Comparison of ENCODE assay signal across 12 mouse cellular contexts in the genomic region with DNA sequence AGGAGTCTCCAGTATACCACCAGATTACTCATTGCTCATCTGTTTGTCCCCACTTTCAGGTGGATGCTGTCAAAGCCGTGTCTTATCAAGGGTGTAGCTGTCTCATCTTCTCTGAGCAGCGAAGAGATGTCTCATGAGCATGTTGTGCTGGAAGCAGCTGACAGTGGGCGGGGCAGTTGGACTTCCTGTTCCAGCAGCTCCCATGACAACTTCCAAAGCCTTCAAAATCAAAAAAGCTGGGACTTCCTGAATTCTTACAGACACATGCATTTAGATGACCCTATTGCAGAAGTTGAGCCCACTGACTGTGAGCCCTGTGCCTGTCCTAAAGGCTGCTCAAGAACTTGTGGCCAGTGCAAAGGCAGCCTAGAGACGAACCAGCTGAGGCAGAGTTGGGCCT.
DNase-seq lines count a peak whose midpoint lies in the region; ATAC-seq lines count a peak whose summit lies in the region.
"Had no signal": no experiment of that assay in that cellular context is flagged by ENCODE, and none has a peak within 500 bp of the region (broad histone marks: within the 10 kb centered on the region; RNA-seq: fewer than 3 reads in every experiment).

No protein-coding gene starts in this region.

- H3K9me3 ChIP-seq in kidney, embryonic 15.5 days (replicated peaks), result no peaks in the 10 kb centered on the region
- no peaks in the 10 kb centered on the region for H3K9me3 ChIP-seq in forebrain, embryonic 15.5 days

- no peaks in the 10 kb centered on the region for H3K27me3 ChIP-seq in kidney, embryonic 15.5 days
- no peaks in the 10 kb centered on the region for H3K27me3 ChIP-seq in forebrain, embryonic 15.5 days
- H3K27me3 ChIP-seq: CH12.LX had no signal

- no peaks in the 10 kb centered on the region for H3K4me1 ChIP-seq in kidney, embryonic 15.5 days
- no peaks in the 10 kb centered on the region for H3K4me1 ChIP-seq in forebrain, embryonic 15.5 days

- DNase-seq in kidney, adult 11 months, result peak; percentile 10
- peak; percentile 21 for DNase-seq in urinary bladder, postnatal 14 days (ENCODE audit: low spot score)
- no peak for DNase-seq in urinary bladder, postnatal 4 days (ENCODE audit: low spot score in 2 of 2)
- peak; percentile 28 for DNase-seq in kidney, postnatal 14 days
- no peak for DNase-seq in thymus, adult 18-20 months
- DNase-seq: cerebellum, adult 11 months; thymus, adult 2 months had no signal

- H3K27ac ChIP-seq in kidney, embryonic 15.5 days, result no peak overlapping the region
- no peak overlapping the region for H3K27ac ChIP-seq in forebrain, embryonic 15.5 days (replicated peaks)
- H3K27ac ChIP-seq: liver, embryonic 14.5 days had no signal

- no peak overlapping the region for H3K9ac ChIP-seq in kidney, embryonic 15.5 days
- no peak overlapping the region for H3K9ac ChIP-seq in forebrain, embryonic 15.5 days (replicated peaks)
- H3K9ac ChIP-seq: liver, embryonic 14.5 days had no signal

- no peak overlapping the region for H3K4me2 ChIP-seq in kidney, embryonic 15.5 days
- no peak overlapping the region for H3K4me2 ChIP-seq in forebrain, embryonic 15.5 days (replicated peaks)

- H3K36me3 ChIP-seq in kidney, embryonic 15.5 days, result peaks cover 66% of the 10 kb centered on the region
- peaks cover 20% of the 10 kb centered on the region for H3K36me3 ChIP-seq in forebrain, embryonic 15.5 days

- 83% methylated on average over 4 of the region's 4 CpGs for WGBS in kidney, embryonic 15.5 days
- WGBS in forebrain, embryonic 15.5 days, result 92% methylated on average over 4 of the region's 4 CpGs

- no peak overlapping the region for H3K4me3 ChIP-seq in kidney, embryonic 15.5 days (replicated peaks)
- no peak overlapping the region for H3K4me3 ChIP-seq in forebrain, embryonic 15.5 days

- no peak for ATAC-seq in kidney, embryonic 15.5 days (replicated peaks; ENCODE audit: low FRiP score)
- peak; percentile 59 for ATAC-seq in monocyte, adult 5-6 weeks (replicated peaks; ENCODE audit: insufficient number of reproducible peaks, low FRiP score, low TSS enrichment, poor library complexity, severe bottlenecking)
- no peak for ATAC-seq in forebrain, embryonic 15.5 days (replicated peaks)

Comparison
In these comparisons a context has a peak if more than half of its experiments do, and no peak if none do; other contexts are left out.
1. DNase-seq: peak in kidney, adult 11 months (single experiment), urinary bladder, postnatal 14 days (single experiment) and kidney, postnatal 14 days (single experiment); none in urinary bladder, postnatal 4 days (0 of 2) and thymus, adult 18-20 months (0 of 2).